Mouse (Mus musculus) heart, postnatal 4 days (tissue): ENCODE data around the gene Cd28. TPM values are rescaled to one million over a fixed set of nuclear protein-coding genes. Genes with fewer than 3 reads are reported as not detected.
"Not testable (repeated sequence)": the region's sequence is repeated elsewhere in the genome, so short reads cannot be mapped to it uniquely, and the experiment has no call there.

Experiments
- DNase-seq: peaks from one replicate; pipeline ENCODE4 v3.0.0; 2021
- total RNA-seq, 2 experiments: library from RNA; stranded (reverse); gene quantifications; 2 replicates each; pipeline ENCODE4 v1.2.3; 2021

The Cd28 gene
- total RNA-seq, 2 experiments from 2014 or later: 0.63 to 0.71 TPM

- no peak for DNase-seq
These were observed 86.7 kb downstream of the Cd28 start for GRCm38 (mm10) chr1:60803128-60803824.

- DNase-seq: no peak
These were observed 87.5 kb downstream of the Cd28 start for GRCm38 (mm10) chr1:60803825-60804696.

GRCm38 (mm10) chr1:60805178-60805577, 88.6 kb downstream of the Cd28 start:
- DNase-seq: no peak

- DNase-seq: no peak
These were observed 91.1 kb downstream of the Cd28 start for GRCm38 (mm10) chr1:60807748-60808147.

- DNase-seq: no peak
These were observed 91.9 kb downstream of the Cd28 start for GRCm38 (mm10) chr1:60808466-60808865.

- DNase-seq: peak; percentile 36
These were observed 92.6 kb downstream of the Cd28 start for GRCm38 (mm10) chr1:60809166-60809565.

GRCm38 (mm10) chr1:60810821-60811220, 94.2 kb downstream of the Cd28 start:
- no peak for DNase-seq

GRCm38 (mm10) chr1:60811998-60812397, 95.4 kb downstream of the Cd28 start:
- DNase-seq: no peak

- DNase-seq: no peak
These were observed 96.8 kb downstream of the Cd28 start for GRCm38 (mm10) chr1:60813411-60813810.

GRCm38 (mm10) chr1:60815912-60816311, 99.3 kb downstream of the Cd28 start:
- DNase-seq: peak; percentile 29

GRCm38 (mm10) chr1:60818491-60818890, 101.9 kb downstream of the Cd28 start:
- DNase-seq: not testable (repeated sequence)

- no peak for DNase-seq
These were observed 103.4 kb downstream of the Cd28 start for GRCm38 (mm10) chr1:60819993-60820392.

- DNase-seq: no peak
These were observed 104.4 kb downstream of the Cd28 start for GRCm38 (mm10) chr1:60820981-60821380.

- DNase-seq: no peak
These were observed 105.0 kb downstream of the Cd28 start for GRCm38 (mm10) chr1:60821590-60821989.

Other genes starting within 250 kb of the Cd28 start
- 100 to 1,000 TPM; 147 to 153 TPM for gene Raph1, start 149.7 kb upstream of the Cd28 start, total RNA-seq
- not detected for gene Ctla4, start 170.2 kb downstream of the Cd28 start, total RNA-seq